Mouse (Mus musculus) erythroblast, embryonic 14.5 days (primary cell): Measurements from ENCODE around the gene Ltc4s.

ENCODE experiments used
- GATA1 ChIP-seq: IDR thresholded peaks from 2 replicates; pipeline ENCODE4 v1.6.1; 2012; ENCODE audit warnings: low read length, inconsistent platforms, mixed read lengths
- TAL1 ChIP-seq: IDR thresholded peaks from 3 replicates; pipeline ENCODE4 v1.6.1; 2012; ENCODE audit warnings: low read length, inconsistent platforms, mixed read lengths

DNA sequence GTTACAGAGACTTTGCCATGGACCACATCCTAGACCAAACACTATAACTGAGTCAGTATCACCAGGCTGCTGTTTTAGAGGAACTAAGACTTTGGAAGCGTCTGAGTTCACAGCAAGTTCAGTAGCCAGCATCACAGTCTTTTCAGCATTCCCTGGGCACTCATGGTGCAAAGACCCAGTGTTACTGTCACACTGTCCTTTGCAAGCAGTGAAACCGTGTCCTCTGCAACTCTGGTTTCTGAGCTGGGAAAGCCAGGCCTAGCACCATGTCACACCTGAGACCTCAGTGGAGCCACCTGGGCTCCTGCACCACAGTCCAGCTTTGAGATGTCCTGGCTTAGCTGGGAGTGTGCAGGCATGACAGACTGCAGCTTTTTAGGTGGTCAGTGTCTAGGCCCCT, 39.5 kb downstream of the Ltc4s start:
- TF ChIP-seq GATA1 (no peak), TAL1 (no peak)
